Mouse (Mus musculus): ENCODE data around the gene Hoxb3. TPM values are rescaled to one million over a fixed set of nuclear protein-coding genes. Genes with fewer than 3 reads are reported as not detected.

Gene Hoxb3
- polyA plus RNA-seq, 1 experiment from 2014 or later, result 15.3 TPM

- peak overlapping the region; percentile 34 for H3K4me3 ChIP-seq
- WGBS, result 0% methylated on average over 49 of the region's 49 CpGs
- peaks cover 14% of the 10 kb centered on the region; the same call in 1 of the 2 replicates for H3K4me1 ChIP-seq
- peak overlapping the region; percentile 72 for H3K27ac ChIP-seq
- H3K9ac ChIP-seq, result peak overlapping the region; percentile 51
- peaks cover 97% of the 10 kb centered on the region for H3K27me3 ChIP-seq
- peak overlapping the region; percentile 17; the same call in 1 of the 2 replicates for H3K4me2 ChIP-seq (replicated peaks)
- no peak for ATAC-seq (ENCODE audit: low FRiP score)
- no peaks in the 10 kb centered on the region for H3K36me3 ChIP-seq
- no peaks in the 10 kb centered on the region for H3K9me3 ChIP-seq (replicated peaks)
Observed at GRCm38 (mm10) chr11:96282795-96283430, 40.2 kb upstream of the Hoxb3 start.

- H3K36me3 ChIP-seq, result no peaks in the 10 kb centered on the region
- H3K4me1 ChIP-seq, result peaks cover 14% of the 10 kb centered on the region; the same call in 1 of the 2 replicates
- peak overlapping the region; percentile 44 for H3K4me2 ChIP-seq (replicated peaks)
- no peaks in the 10 kb centered on the region for H3K9me3 ChIP-seq (replicated peaks)
- WGBS, result under 1% methylated on average over 31 of the region's 49 CpGs
- H3K4me3 ChIP-seq, result peak overlapping the region; percentile 34
- peaks cover 97% of the 10 kb centered on the region for H3K27me3 ChIP-seq
- 0 out of 2 replicates have a peak, but pooled peaks have one; percentile 29 for ATAC-seq (ENCODE audit: low FRiP score)
- peak overlapping the region; percentile 67 for H3K27ac ChIP-seq
- H3K9ac ChIP-seq, result peak overlapping the region; percentile 51
Observed at GRCm38 (mm10) chr11:96284041-96284749, 38.9 kb upstream of the Hoxb3 start.

- peak overlapping the region; percentile 67; the same call in 1 of the 2 replicates for H3K27ac ChIP-seq
- WGBS, result under 1% methylated on average over 34 of the region's 37 CpGs
- H3K9ac ChIP-seq, result peak overlapping the region; percentile 51
- peak; percentile 32; the same call in 1 of the 2 replicates for ATAC-seq (ENCODE audit: low FRiP score)
- no peaks in the 10 kb centered on the region for H3K36me3 ChIP-seq
- peak overlapping the region; percentile 34 for H3K4me3 ChIP-seq
- H3K27me3 ChIP-seq, result peaks cover 97% of the 10 kb centered on the region
- peaks cover 14% of the 10 kb centered on the region; the same call in 1 of the 2 replicates for H3K4me1 ChIP-seq
- H3K9me3 ChIP-seq (replicated peaks), result no peaks in the 10 kb centered on the region
- peak overlapping the region; percentile 44 for H3K4me2 ChIP-seq (replicated peaks)
Observed at GRCm38 (mm10) chr11:96284774-96285734, 38.1 kb upstream of the Hoxb3 start.

- H3K27me3 ChIP-seq, result peaks cover 98% of the 10 kb centered on the region
- peak within 1 kb of the TSS; percentile 66 for H3K27ac ChIP-seq
- ATAC-seq (ENCODE audit: low FRiP score), result no peak
- peak within 1 kb of the TSS; percentile 34 for H3K4me3 ChIP-seq
- H3K4me1 ChIP-seq, result peaks cover 14% of the 10 kb centered on the region; the same call in 1 of the 2 replicates
- H3K9me3 ChIP-seq (replicated peaks), result no peaks in the 10 kb centered on the region
- 2% methylated on average over 43 of the region's 43 CpGs for WGBS
- peak within 1 kb of the TSS; percentile 44 for H3K4me2 ChIP-seq (replicated peaks)
- no peaks in the 10 kb centered on the region for H3K36me3 ChIP-seq
- peak within 1 kb of the TSS; percentile 36 for H3K9ac ChIP-seq
Observed at GRCm38 (mm10) chr11:96285771-96286738, 37.1 kb upstream of the Hoxb3 start, which contains the start of gene Hoxb7. Hoxb7 (plus strand) TSS chr11:96286623.

GRCm38 (mm10) chr11:96286739-96287385 lies 36.3 kb upstream of the Hoxb3 start:
- H3K27me3 ChIP-seq, result peaks cover 97% of the 10 kb centered on the region
- H3K4me1 ChIP-seq, result peaks cover 14% of the 10 kb centered on the region; the same call in 1 of the 2 replicates
- H3K4me3 ChIP-seq, result peak overlapping the region; percentile 34
- peak overlapping the region; percentile 44 for H3K4me2 ChIP-seq (replicated peaks)
- no peaks in the 10 kb centered on the region for H3K9me3 ChIP-seq (replicated peaks)
- ATAC-seq (ENCODE audit: low FRiP score), result no peak
- WGBS, result under 1% methylated on average over 55 of the region's 55 CpGs
- peak overlapping the region; percentile 29; the same call in 1 of the 2 replicates for H3K9ac ChIP-seq
- no peaks in the 10 kb centered on the region for H3K36me3 ChIP-seq
- H3K27ac ChIP-seq, result peak overlapping the region; percentile 66

- ATAC-seq (ENCODE audit: low FRiP score), result no peak
- peaks cover 97% of the 10 kb centered on the region for H3K27me3 ChIP-seq
- peak overlapping the region; percentile 29; the same call in 1 of the 2 replicates for H3K9ac ChIP-seq
- H3K9me3 ChIP-seq (replicated peaks), result no peaks in the 10 kb centered on the region
- WGBS, result 1% methylated on average over 9 of the region's 9 CpGs
- no peaks in the 10 kb centered on the region for H3K36me3 ChIP-seq
- H3K27ac ChIP-seq, result 0 out of 2 replicates have a peak overlapping the region, but pooled peaks have one; percentile 66
- peaks cover 14% of the 10 kb centered on the region; the same call in 1 of the 2 replicates for H3K4me1 ChIP-seq
- peak overlapping the region; percentile 34 for H3K4me3 ChIP-seq
- H3K4me2 ChIP-seq (replicated peaks), result peak overlapping the region; percentile 44
Observed at GRCm38 (mm10) chr11:96287411-96287810, 35.7 kb upstream of the Hoxb3 start.

GRCm38 (mm10) chr11:96288455-96289221 lies 34.5 kb upstream of the Hoxb3 start:
- H3K27me3 ChIP-seq, result peaks cover 97% of the 10 kb centered on the region
- no peak overlapping the region for H3K9ac ChIP-seq
- WGBS, result 17% methylated on average over 1 of the region's 1 CpGs
- ATAC-seq (ENCODE audit: low FRiP score), result no peak
- H3K4me2 ChIP-seq (replicated peaks), result no peak overlapping the region
- no peaks in the 10 kb centered on the region for H3K9me3 ChIP-seq (replicated peaks)
- peaks cover 12% of the 10 kb centered on the region; the same call in 1 of the 2 replicates for H3K4me1 ChIP-seq
- no peak overlapping the region for H3K4me3 ChIP-seq
- H3K27ac ChIP-seq, result no peak overlapping the region
- H3K36me3 ChIP-seq, result no peaks in the 10 kb centered on the region

- Histone ChIP-seq H3K27ac (no peak overlapping the region), H3K9ac (no peak overlapping the region), H3K9me3 (replicated peaks) (no peaks in the 10 kb centered on the region), H3K27me3 (peaks cover 97% of the 10 kb centered on the region), H3K4me2 (replicated peaks) (no peak overlapping the region), H3K36me3 (no peaks in the 10 kb centered on the region), H3K4me1 (peaks cover 9% of the 10 kb centered on the region; the same call in 1 of the 2 replicates), H3K4me3 (no peak overlapping the region)
- no peak for ATAC-seq (ENCODE audit: low FRiP score)
- WGBS, result 3% methylated on average over 21 of the region's 21 CpGs
Observed at GRCm38 (mm10) chr11:96289293-96289692, 33.8 kb upstream of the Hoxb3 start.

GRCm38 (mm10) chr11:96289837-96290236 lies 33.3 kb upstream of the Hoxb3 start:
- Histone ChIP-seq H3K9me3 (replicated peaks) (no peaks in the 10 kb centered on the region), H3K4me2 (replicated peaks) (no peak overlapping the region), H3K4me1 (peaks cover 6% of the 10 kb centered on the region; the same call in 1 of the 2 replicates), H3K36me3 (no peaks in the 10 kb centered on the region), H3K27me3 (peaks cover 97% of the 10 kb centered on the region), H3K4me3 (no peak overlapping the region), H3K27ac (no peak overlapping the region), H3K9ac (no peak overlapping the region)
- 10% methylated on average over 6 of the region's 6 CpGs for WGBS
- ATAC-seq (ENCODE audit: low FRiP score), result no peak

Measured in hindbrain, embryonic 12.5 days (tissue).